Mouse (Mus musculus) neural tube, embryonic 12.5 days (tissue): ENCODE results near the gene Dkk3. TPM values are rescaled to one million over a fixed set of nuclear protein-coding genes. Genes with fewer than 3 reads are reported as not detected.

Experiments used
- ATAC-seq: fragments of 200-750 bp; cut with Nextera tagmentation; 2 replicates; pipeline ENCODE4 v1.8.0; 2017; ENCODE audit warnings: low read depth, mild to moderate bottlenecking, moderate TSS enrichment, moderate library complexity; ENCODE audit not compliant: low FRiP score
- H3K27ac ChIP-seq: fragments of 300-500 bp; sonication (generic); 2 replicates; pipeline ENCODE4 v1.5.1; 2016
- H3K27me3 ChIP-seq: fragments of 300-500 bp; sonication (generic); replicated peaks from 2 replicates; pipeline ENCODE4 v1.6.1; 2016; ENCODE audit warnings: mild to moderate bottlenecking
- H3K36me3 ChIP-seq: fragments of 300-500 bp; sonication (generic); 2 replicates; pipeline ENCODE4 v1.6.1; 2016; ENCODE audit warnings: mild to moderate bottlenecking
- H3K4me1 ChIP-seq: fragments of 300-500 bp; sonication (generic); 2 replicates; pipeline ENCODE4 v1.6.1; 2016
- H3K4me2 ChIP-seq: fragments of 300-500 bp; sonication (generic); replicated peaks from 2 replicates; pipeline ENCODE4 v1.6.1; 2016; ENCODE audit warnings: mild to moderate bottlenecking
- H3K4me3 ChIP-seq: fragments of 300-500 bp; sonication (generic); 2 replicates; pipeline ENCODE4 v1.5.1; 2016
- H3K9ac ChIP-seq: fragments of 300-500 bp; sonication (generic); 2 replicates; pipeline ENCODE4 v1.6.1; 2016; ENCODE audit warnings: mild to moderate bottlenecking
- H3K9me3 ChIP-seq: fragments of 300-500 bp; sonication (generic); 2 replicates; pipeline ENCODE4 v1.6.1; 2016; ENCODE audit warnings: mild to moderate bottlenecking
- WGBS: fragments of 180-500 bp; shearing (Covaris S2); methylation state at CpG from one replicate; pipeline ENCODE4 v1.1.7; 2016; 5-methylcytosine and 5-hydroxymethylcytosine counted together
- polyA plus RNA-seq: library from polyadenylated mRNA; unstranded; fragments of >200 nt; fragmentation: Nextera tagmentation; extraction: Ambion mirVana; gene quantifications from 2 replicates; pipeline ENCODE4 v1.2.1, GENCODE M21; 2016

The Dkk3 gene
- polyA plus RNA-seq, 1 experiment from 2014 or later = 17.2 TPM

DNA sequence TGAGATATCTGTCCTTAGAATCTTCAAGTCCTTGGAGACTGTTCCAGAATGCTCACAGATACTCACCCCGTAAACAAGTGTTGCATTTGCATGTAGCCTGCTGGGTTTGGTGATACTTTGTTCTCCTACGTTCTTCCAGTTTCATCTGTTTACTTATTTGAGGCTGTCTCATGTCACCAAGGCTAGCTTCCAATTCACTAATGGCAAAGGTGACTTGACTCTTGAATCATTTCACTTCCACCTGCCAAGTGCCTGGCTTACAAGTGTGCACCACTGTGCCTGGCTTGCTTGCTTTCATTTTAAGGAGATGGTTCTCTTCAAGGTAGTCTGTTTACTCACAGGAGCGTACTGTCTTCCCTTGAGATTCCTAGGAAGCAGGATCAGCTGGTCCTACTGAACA lies 5.6 kb upstream of the Dkk3 start:
- Histone ChIP-seq H3K36me3 (no peaks in the 10 kb centered on the region), H3K9me3 (no peaks in the 10 kb centered on the region), H3K4me3 (no peak overlapping the region), H3K4me2 (no peak overlapping the region), H3K27me3 (no peaks in the 10 kb centered on the region), H3K27ac (no peak overlapping the region), H3K9ac (no peak overlapping the region), H3K4me1 (no peaks in the 10 kb centered on the region)
- WGBS = 86% methylated on average over 3 of the region's 3 CpGs
- ATAC-seq = no peak

- no peaks in the 10 kb centered on the region for H3K9me3 ChIP-seq
- H3K9ac ChIP-seq = no peak overlapping the region
- H3K27me3 ChIP-seq = 0 out of 2 replicates have a peak, but pooled peaks cover 9% of the 10 kb centered on the region
- 31% methylated on average over 6 of the region's 6 CpGs for whole genome bisulfite sequencing
- ATAC-seq = no peak
- H3K4me2 ChIP-seq = no peak overlapping the region
- peaks cover 19% of the 10 kb centered on the region for H3K4me1 ChIP-seq
- H3K36me3 ChIP-seq = no peaks in the 10 kb centered on the region
- no peak overlapping the region for H3K27ac ChIP-seq
- H3K4me3 ChIP-seq = no peak overlapping the region
Observed at GRCm38 (mm10) chr7:112159835-112160234, 978 bp upstream of the Dkk3 start.

DNA sequence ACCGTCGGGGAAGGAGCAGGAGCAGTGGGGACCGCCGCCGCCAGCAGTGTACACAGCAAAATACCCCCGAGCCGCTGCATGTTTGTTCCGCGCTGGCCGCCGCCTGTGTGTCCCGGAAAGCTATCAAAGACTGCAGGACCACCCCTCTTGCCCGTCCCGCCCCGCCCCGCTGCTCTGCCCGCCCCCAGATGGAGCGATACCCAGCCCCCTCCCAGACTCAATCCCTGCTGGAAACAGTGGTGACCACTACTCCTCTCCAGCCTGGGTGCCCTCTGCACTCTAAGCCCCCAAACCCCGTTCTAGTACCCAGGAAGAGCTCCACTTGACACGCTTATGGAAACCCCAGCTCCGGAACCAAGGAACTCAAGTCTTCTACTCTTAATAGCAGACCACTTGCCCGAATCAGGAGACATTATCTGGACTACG lies 528 bp downstream of the Dkk3 start:
- Histone ChIP-seq H3K9me3 (no peaks in the 10 kb centered on the region), H3K4me1 (peaks cover 23% of the 10 kb centered on the region), H3K36me3 (no peaks in the 10 kb centered on the region), H3K4me3 (peak overlapping the region; percentile 48), H3K9ac (peak overlapping the region; percentile 53), H3K27me3 (0 out of 2 replicates have a peak, but pooled peaks cover 9% of the 10 kb centered on the region), H3K27ac (no peak overlapping the region), H3K4me2 (peak overlapping the region; percentile 68)
- ATAC-seq = peak; percentile 42; the same call in 1 of the 2 replicates
- 2% methylated on average over 22 of the region's 23 CpGs for WGBS

DNA sequence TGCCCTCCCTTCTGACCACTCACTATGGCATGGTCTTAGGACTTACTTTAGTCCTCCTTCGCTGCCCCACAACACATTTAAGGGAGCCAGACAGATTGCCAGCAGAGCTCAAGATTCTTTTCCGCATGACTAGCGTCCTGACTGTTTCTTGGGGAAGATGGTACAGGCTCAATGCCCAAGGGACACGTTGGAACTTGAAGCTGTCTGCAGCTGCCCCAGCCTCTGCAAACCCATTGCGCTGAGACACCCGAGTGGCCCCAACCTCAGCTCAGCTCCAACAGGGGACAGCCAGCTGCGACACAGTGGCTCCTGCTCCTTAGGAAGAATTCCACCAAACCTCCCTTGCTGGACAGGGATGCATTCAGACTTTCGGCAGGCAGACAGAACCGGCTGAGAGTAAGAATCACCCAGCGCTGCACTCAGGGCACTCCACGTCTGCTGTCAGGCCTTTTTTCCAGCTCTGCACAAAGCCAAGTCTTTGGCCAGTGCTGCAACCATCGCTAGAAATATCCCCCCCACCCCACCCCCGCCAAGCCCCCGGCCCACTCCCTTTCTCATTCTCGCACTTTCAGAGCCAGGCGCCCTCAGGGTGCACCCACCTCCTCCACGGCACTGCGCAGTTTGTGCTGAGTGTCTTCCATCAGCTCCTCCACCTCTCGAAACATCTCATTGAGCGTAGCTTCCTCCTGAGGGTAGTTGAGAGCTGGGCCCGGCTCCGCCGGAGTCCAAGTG lies 1.1 kb downstream of the Dkk3 start:
- H3K4me1 ChIP-seq = peaks cover 23% of the 10 kb centered on the region
- H3K4me3 ChIP-seq = peak overlapping the region; percentile 48
- WGBS = 14% methylated on average over 23 of the region's 23 CpGs
- H3K36me3 ChIP-seq = no peaks in the 10 kb centered on the region
- no peaks in the 10 kb centered on the region for H3K9me3 ChIP-seq
- H3K9ac ChIP-seq = peak overlapping the region; percentile 53
- peak overlapping the region; percentile 68 for H3K4me2 ChIP-seq
- H3K27me3 ChIP-seq = 0 out of 2 replicates have a peak, but pooled peaks cover 9% of the 10 kb centered on the region
- no peak overlapping the region for H3K27ac ChIP-seq
- ATAC-seq = peak; percentile 46; the same call in 1 of the 2 replicates

DNA sequence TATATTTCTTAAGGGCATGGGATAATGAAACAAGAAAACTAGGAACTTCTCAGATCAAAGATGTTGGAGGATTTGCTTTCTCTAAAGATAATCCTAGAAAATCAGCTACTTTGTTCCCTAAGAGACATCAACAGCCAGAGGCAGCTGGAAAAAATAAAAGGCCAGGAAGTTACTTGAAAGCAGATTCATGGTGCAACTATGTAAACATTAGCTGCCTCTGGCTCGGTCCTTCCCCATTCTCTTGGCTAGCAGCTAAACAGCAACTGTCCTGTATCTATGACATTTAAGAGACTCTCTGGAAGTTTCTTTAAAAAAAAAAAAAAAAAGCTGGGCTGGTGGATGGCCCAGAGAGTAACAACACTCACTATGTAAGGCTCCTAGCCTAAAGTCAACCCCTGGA lies 3.7 kb downstream of the Dkk3 start:
- no peak overlapping the region for H3K27ac ChIP-seq
- H3K27me3 ChIP-seq = 0 out of 2 replicates have a peak, but pooled peaks cover 9% of the 10 kb centered on the region
- no peak overlapping the region for H3K4me3 ChIP-seq
- H3K4me2 ChIP-seq = no peak overlapping the region
- H3K36me3 ChIP-seq = no peaks in the 10 kb centered on the region
- ATAC-seq = no peak
- 42% methylated on average over 1 of the region's 1 CpGs for WGBS
- no peak overlapping the region for H3K9ac ChIP-seq
- H3K4me1 ChIP-seq = peaks cover 23% of the 10 kb centered on the region
- H3K9me3 ChIP-seq = no peaks in the 10 kb centered on the region

GRCm38 (mm10) chr7:112154445-112154844 lies 4.4 kb downstream of the Dkk3 start:
- no peak for ATAC-seq
- Histone ChIP-seq H3K4me2 (no peak overlapping the region), H3K4me1 (peaks cover 23% of the 10 kb centered on the region), H3K27ac (no peak overlapping the region), H3K9ac (no peak overlapping the region), H3K27me3 (0 out of 2 replicates have a peak, but pooled peaks cover 9% of the 10 kb centered on the region), H3K4me3 (no peak overlapping the region), H3K9me3 (no peaks in the 10 kb centered on the region), H3K36me3 (no peaks in the 10 kb centered on the region)
- 82% methylated on average over 4 of the region's 4 CpGs for WGBS

GRCm38 (mm10) chr7:112149113-112149512 lies 9.7 kb downstream of the Dkk3 start:
- 91% methylated on average over 10 of the region's 10 CpGs for WGBS
- no peaks in the 10 kb centered on the region for H3K27me3 ChIP-seq
- H3K9me3 ChIP-seq = no peaks in the 10 kb centered on the region
- H3K4me1 ChIP-seq = 0 out of 2 replicates have a peak, but pooled peaks cover 5% of the 10 kb centered on the region
- no peak overlapping the region for H3K4me3 ChIP-seq
- no peak overlapping the region for H3K4me2 ChIP-seq
- H3K9ac ChIP-seq = no peak overlapping the region
- ATAC-seq = no peak
- H3K36me3 ChIP-seq = no peaks in the 10 kb centered on the region
- H3K27ac ChIP-seq = no peak overlapping the region

DNA sequence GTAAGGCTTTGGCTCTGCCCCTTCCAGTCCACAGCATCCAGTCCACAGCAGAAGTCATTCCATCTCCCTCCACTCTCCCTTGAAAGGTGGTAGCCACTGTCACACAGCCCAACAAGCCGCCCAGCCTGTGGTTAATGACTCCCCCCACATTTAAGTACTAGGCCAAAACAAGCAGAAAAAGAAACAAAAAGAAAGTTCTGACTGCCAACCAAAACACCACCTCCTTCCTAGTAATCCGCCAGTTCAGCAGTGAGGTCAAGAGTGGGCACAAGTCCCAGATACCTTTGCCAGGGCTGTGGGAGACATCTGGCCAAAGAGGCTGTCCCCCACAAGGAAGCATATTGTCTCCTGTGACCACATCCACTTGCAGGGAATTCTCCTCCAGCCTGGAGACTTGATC lies 10.9 kb downstream of the Dkk3 start:
- no peaks in the 10 kb centered on the region for H3K36me3 ChIP-seq
- H3K4me2 ChIP-seq = no peak overlapping the region
- no peak overlapping the region for H3K27ac ChIP-seq
- peaks cover 10% of the 10 kb centered on the region for H3K4me1 ChIP-seq
- no peak overlapping the region for H3K4me3 ChIP-seq
- no peaks in the 10 kb centered on the region for H3K9me3 ChIP-seq
- no peak overlapping the region for H3K9ac ChIP-seq
- H3K27me3 ChIP-seq = no peaks in the 10 kb centered on the region
- 87% methylated on average over 2 of the region's 2 CpGs for WGBS
- ATAC-seq = no peak

GRCm38 (mm10) chr7:112144646-112145179 lies 14.1 kb downstream of the Dkk3 start:
- Histone ChIP-seq H3K4me2 (no peak overlapping the region), H3K27ac (no peak overlapping the region), H3K4me3 (no peak overlapping the region), H3K36me3 (no peaks in the 10 kb centered on the region), H3K4me1 (peaks cover 12% of the 10 kb centered on the region), H3K9me3 (no peaks in the 10 kb centered on the region), H3K9ac (no peak overlapping the region), H3K27me3 (no peaks in the 10 kb centered on the region)
- 72% methylated on average over 11 of the region's 11 CpGs for WGBS
- ATAC-seq = no peak

GRCm38 (mm10) chr7:112143978-112144377 lies 14.9 kb downstream of the Dkk3 start:
- no peak for ATAC-seq
- Histone ChIP-seq H3K9me3 (no peaks in the 10 kb centered on the region), H3K27ac (no peak overlapping the region), H3K4me2 (no peak overlapping the region), H3K36me3 (no peaks in the 10 kb centered on the region), H3K4me3 (no peak overlapping the region), H3K4me1 (peaks cover 12% of the 10 kb centered on the region), H3K27me3 (no peaks in the 10 kb centered on the region), H3K9ac (no peak overlapping the region)
- 66% methylated on average over 4 of the region's 4 CpGs for WGBS

GRCm38 (mm10) chr7:112143090-112143500 lies 15.8 kb downstream of the Dkk3 start:
- H3K9ac ChIP-seq = no peak overlapping the region
- H3K4me2 ChIP-seq = no peak overlapping the region
- no peaks in the 10 kb centered on the region for H3K27me3 ChIP-seq
- ATAC-seq = no peak
- no peak overlapping the region for H3K27ac ChIP-seq
- H3K4me3 ChIP-seq = no peak overlapping the region
- WGBS = 46% methylated on average over 7 of the region's 7 CpGs
- no peaks in the 10 kb centered on the region for H3K36me3 ChIP-seq
- no peaks in the 10 kb centered on the region for H3K9me3 ChIP-seq
- H3K4me1 ChIP-seq = peaks cover 12% of the 10 kb centered on the region

GRCm38 (mm10) chr7:112142616-112143015 lies 16.2 kb downstream of the Dkk3 start:
- Histone ChIP-seq H3K27ac (no peak overlapping the region), H3K4me2 (no peak overlapping the region), H3K27me3 (no peaks in the 10 kb centered on the region), H3K4me1 (peaks cover 12% of the 10 kb centered on the region), H3K4me3 (no peak overlapping the region), H3K36me3 (no peaks in the 10 kb centered on the region), H3K9ac (no peak overlapping the region), H3K9me3 (no peaks in the 10 kb centered on the region)
- 79% methylated on average over 3 of the region's 3 CpGs for WGBS
- no peak for ATAC-seq
